Mouse (Mus musculus): ENCODE measurements around the gene Slc45a1. TPM values are rescaled to one million over a fixed set of nuclear protein-coding genes. Genes with fewer than 3 reads are reported as not detected.
"Not testable (repeated sequence)": the region's sequence is repeated elsewhere in the genome, so short reads cannot be mapped to it uniquely, and the experiment has no call there.

The Slc45a1 gene
- total RNA-seq, 2 experiments from 2014 or later: not detected

GRCm38 (mm10) chr4:150613715-150614114 is 38.3 kb downstream of the Slc45a1 start:
- ATAC-seq (replicated peaks; ENCODE audit: low FRiP score, poor library complexity, severe bottlenecking): no peak

- ATAC-seq (replicated peaks; ENCODE audit: low FRiP score, poor library complexity, severe bottlenecking): no peak
These were observed 43.3 kb downstream of the Slc45a1 start for GRCm38 (mm10) chr4:150608670-150609069.

GRCm38 (mm10) chr4:150606449-150607161 is 45.4 kb downstream of the Slc45a1 start:
- ATAC-seq (replicated peaks; ENCODE audit: low FRiP score, poor library complexity, severe bottlenecking): no peak

GRCm38 (mm10) chr4:150605804-150606203 is 46.2 kb downstream of the Slc45a1 start:
- ATAC-seq (replicated peaks; ENCODE audit: low FRiP score, poor library complexity, severe bottlenecking): no peak

DNA sequence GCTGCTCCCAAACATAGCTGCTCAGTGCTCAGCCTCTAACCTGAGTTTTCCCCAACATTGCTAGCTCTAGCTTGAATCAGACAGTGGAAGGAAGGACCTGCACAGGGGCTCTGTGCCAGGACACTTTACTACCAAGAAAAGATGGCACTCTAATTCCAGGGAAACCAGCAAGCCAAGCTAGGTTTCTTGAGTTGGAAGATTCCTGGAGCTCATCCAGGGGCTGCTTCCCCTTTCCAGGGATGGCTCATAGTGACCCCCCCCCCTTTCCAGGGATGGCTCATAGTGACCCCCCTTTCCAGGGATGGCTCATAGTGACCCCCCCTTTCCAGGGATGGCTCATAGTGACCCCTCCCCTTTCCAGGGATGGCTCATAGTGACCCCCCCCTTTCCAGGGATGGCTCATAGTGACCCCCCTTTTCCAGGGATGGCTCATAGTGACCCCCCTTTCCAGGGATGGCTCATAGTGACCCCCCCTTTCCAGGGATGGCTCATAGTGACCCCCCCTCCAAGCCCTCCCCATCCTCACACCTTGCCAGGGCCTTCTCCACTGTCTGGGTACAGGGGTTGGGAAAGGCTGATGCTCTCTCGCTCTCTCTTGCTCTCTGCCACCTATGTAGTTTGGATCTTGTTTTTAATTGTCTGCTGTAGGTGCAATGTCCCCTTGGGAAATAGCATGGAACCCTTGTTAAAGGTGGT is 48.5 kb downstream of the Slc45a1 start:
- no peak for ATAC-seq (replicated peaks; ENCODE audit: low FRiP score, poor library complexity, severe bottlenecking)

DNA sequence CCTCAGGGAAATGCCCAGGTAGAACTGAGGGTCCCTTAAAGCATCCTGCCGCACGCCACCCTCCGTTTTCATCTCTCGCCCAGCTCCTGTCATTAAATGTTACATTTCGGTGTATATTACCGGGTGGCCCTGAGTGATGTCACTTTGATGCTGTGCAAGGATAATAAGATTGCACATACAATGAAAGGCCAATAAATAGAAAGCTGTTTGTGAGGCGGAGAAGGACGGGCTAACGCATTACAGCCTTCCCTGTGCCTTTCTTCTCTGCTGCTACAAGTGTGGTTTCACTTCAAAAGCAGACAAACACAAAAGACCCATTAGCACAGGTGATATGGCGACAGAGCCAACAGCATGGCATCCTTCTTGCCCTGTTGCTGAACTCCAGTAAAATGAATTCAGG is 50.5 kb downstream of the Slc45a1 start:
- ATAC-seq (replicated peaks; ENCODE audit: low FRiP score, poor library complexity, severe bottlenecking): no peak

- ATAC-seq (replicated peaks; ENCODE audit: low FRiP score, poor library complexity, severe bottlenecking): not testable (repeated sequence)
These were observed 51.5 kb downstream of the Slc45a1 start for GRCm38 (mm10) chr4:150600503-150600902.

DNA sequence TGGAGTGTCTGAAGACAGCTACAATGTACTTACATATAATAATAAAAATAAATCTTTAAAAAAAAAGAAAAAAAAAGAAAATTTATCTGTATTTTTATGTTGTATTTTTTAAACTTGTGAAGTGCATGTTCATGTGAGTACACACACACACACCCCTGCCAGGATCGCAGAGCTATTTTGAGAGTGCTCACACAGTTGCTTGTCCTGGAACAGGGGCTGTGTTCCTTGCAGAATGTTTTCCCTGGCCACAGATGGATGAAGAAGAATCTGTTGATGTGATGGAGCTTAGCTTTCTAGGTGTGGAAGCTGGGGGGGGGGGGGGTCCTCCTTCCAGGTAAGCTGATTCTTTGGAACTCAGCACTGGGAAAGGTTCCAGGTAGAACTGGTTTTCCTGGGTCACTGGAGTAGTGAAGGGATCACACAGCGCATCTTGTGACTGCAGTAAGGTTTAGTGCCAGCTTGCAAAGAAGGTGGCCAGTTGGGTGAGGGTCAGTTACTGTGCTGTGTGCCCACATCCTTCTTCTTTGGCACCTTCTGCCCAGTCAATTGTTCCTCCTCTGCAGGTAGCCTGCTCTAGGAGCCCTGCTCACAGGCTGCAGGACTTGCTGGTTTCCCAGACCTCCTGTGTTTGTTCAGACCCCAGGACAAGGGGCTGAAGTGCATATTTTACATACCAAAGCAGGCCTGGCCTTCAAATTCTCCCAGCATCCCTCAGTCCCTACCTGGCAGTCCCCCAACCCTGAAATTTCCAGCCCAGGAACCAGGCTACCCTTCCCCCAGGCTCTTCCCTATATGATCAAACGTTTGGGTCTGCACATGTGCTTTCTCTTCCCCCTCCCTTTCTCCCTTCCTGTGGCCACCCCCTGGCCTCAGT is 52.6 kb downstream of the Slc45a1 start:
- no peak for ATAC-seq (replicated peaks; ENCODE audit: low FRiP score, poor library complexity, severe bottlenecking)

DNA sequence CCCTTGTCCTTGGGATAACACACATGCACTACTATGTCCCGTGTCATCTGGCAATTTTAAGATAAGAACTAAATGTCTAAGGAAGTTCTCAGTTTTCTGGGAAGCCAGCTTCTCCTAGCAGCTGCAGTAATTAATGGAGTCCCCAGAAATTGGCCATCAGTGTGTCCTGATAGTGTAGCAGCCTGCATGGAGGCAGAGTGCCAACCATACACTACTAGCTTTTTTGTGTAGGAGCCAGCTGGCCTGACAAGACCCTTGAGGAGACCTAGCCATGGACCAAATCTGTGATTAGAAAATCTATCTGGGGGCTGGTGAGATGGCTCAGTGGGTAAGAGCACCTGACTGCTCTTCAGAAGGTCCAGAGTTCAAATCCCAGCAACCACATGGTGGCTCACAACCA is 53.3 kb downstream of the Slc45a1 start:
- ATAC-seq (replicated peaks; ENCODE audit: low FRiP score, poor library complexity, severe bottlenecking): no peak

- ATAC-seq (replicated peaks; ENCODE audit: low FRiP score, poor library complexity, severe bottlenecking): no peak
These were observed 56.0 kb downstream of the Slc45a1 start for GRCm38 (mm10) chr4:150595991-150596390.

GRCm38 (mm10) chr4:150595071-150595470 is 56.9 kb downstream of the Slc45a1 start:
- no peak for ATAC-seq (replicated peaks; ENCODE audit: low FRiP score, poor library complexity, severe bottlenecking)

- ATAC-seq (replicated peaks; ENCODE audit: low FRiP score, poor library complexity, severe bottlenecking): no peak
These were observed 57.6 kb downstream of the Slc45a1 start for GRCm38 (mm10) chr4:150594298-150594829.

- ATAC-seq (replicated peaks; ENCODE audit: low FRiP score, poor library complexity, severe bottlenecking): no peak
These were observed 58.3 kb downstream of the Slc45a1 start for GRCm38 (mm10) chr4:150593473-150594217.

DNA sequence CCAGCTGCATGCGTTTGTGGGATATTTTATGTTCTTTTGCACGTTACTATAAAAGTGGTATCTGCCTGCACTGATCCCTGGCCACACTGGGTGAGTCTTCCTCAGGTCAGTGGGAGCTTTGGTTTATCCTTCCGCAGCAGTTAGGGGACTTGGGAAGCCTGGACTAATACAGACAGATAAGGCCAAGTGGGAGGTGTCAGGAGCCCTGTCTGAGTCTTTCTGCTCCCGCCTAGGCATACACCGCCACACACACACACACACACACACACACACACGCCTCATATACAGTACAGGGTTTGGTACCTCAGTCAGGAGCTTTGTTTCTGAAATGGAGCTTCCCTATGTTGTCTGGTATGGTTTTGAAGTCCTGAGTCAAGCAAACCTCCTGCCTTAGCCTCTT is 59.9 kb downstream of the Slc45a1 start:
- peak; percentile 80 for ATAC-seq (replicated peaks; ENCODE audit: low FRiP score, poor library complexity, severe bottlenecking)

DNA sequence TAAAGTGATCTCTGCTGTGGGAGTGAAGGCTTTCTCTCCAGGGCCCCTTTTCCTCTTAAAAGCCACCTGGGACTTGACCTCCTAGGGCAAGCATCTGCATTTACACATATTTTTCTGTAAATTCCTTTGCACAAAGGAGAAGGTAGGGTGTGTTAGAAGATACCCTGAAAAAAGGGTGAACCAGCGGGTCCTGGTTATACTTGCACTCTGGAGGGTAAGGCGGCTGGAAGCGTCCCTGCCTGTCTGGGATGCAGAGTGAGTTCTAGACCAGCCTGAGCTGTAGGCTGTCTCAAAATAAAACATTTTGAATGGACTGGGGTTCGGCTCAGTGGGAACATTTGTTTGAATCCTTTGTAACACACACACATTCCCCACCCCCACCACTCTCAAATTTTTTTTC is 60.4 kb downstream of the Slc45a1 start:
- no peak for ATAC-seq (replicated peaks; ENCODE audit: low FRiP score, poor library complexity, severe bottlenecking)

DNA sequence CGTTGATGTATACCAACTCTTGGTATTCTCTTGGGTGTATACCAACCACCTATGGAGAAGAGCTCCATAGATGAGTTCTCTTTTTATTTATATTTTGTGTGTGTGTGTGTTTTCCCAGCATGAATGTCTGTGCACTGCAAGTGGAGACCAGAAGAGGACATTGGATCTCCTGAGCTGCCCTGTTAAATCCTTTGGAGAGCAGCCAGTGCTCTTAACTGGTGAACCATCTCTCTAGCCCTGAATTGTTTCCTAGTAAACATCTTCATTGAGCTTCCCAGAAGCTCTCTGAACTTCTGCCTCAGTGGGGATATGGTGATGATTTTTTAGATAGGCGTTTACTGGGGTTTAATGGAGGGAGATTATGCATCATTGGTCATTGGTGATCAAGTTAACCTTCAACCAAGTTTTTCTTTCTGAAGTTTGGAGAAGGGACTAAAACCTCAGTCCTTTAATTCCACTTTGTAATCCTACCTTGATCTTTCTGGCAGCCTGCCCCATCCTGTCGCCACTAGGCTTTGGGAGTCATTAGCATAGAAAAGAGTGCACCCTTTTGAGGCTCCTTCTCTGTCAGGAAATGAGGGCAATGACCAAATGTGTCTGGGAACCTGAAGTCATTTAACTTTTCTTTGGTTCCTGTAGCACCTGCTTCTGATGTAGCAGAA is 61.2 kb downstream of the Slc45a1 start:
- ATAC-seq (replicated peaks; ENCODE audit: low FRiP score, poor library complexity, severe bottlenecking): no peak

DNA sequence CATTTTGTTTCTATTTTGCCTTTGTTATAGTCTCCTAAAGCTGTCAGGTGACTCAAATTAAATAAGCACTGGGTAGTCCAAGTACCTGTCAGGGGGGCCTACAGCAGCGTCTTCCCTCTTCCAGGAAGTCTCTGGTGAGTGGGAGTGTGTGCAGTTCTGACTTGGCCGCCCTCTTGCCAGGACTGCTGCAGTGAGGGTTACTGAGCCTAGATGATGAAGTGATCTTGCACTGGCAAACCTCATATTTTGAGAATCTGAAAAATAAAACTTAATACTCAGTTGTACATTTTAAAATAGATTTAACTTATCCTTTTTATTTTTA is 63.7 kb downstream of the Slc45a1 start:
- peak; percentile 52; the same call in 1 of the 2 replicates for ATAC-seq (replicated peaks; ENCODE audit: low FRiP score, poor library complexity, severe bottlenecking)

DNA sequence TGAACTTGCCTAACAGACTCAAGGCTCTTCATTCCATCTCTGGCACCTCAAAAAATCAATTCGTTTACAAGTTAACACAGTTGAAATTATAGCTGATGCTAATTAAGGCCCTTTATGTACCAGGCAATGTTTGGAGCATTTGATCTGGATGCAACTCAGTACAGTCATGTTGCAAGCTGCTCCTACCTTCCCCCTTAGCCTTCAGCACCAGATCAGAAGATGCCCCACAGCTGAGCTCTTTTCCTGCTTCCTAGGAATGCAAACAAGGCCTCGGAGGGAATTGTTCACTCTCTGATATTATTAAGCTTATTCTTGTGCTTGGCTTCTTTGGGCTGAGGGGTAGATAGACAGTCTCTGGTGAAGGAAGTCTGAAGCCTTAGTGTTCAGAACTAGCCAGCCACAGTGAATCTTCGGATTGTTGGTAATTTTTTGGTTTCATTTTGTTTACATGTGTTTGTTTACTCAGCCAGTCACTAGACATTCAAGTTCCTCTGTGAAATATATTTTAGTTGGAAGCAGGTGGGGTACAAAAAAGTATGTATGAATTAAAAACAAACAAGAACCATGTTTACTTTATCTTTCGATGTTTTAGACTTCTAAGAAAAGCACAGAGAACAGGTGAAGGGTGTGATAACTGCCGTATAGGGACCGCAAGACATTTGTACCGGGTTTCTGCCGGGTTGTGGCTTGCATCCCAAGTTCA is 64.2 kb downstream of the Slc45a1 start:
- peak; percentile 44; the same call in 1 of the 2 replicates for ATAC-seq (replicated peaks; ENCODE audit: low FRiP score, poor library complexity, severe bottlenecking)

- ATAC-seq (replicated peaks; ENCODE audit: low FRiP score, poor library complexity, severe bottlenecking): no peak
These were observed 65.7 kb downstream of the Slc45a1 start for GRCm38 (mm10) chr4:150586275-150586674.

Measured in erythroid progenitor cell, adult 5-6 weeks (primary cell).